Mouse (Mus musculus) retina, embryonic 14.5 days (tissue): Measurements from ENCODE around the gene Cops2.

Experiments
- DNase-seq: peaks from one replicate; pipeline ENCODE4 v3.0.0-alpha.2; 2015; ENCODE audit warnings: low spot score

Gene Cops2

DNA sequence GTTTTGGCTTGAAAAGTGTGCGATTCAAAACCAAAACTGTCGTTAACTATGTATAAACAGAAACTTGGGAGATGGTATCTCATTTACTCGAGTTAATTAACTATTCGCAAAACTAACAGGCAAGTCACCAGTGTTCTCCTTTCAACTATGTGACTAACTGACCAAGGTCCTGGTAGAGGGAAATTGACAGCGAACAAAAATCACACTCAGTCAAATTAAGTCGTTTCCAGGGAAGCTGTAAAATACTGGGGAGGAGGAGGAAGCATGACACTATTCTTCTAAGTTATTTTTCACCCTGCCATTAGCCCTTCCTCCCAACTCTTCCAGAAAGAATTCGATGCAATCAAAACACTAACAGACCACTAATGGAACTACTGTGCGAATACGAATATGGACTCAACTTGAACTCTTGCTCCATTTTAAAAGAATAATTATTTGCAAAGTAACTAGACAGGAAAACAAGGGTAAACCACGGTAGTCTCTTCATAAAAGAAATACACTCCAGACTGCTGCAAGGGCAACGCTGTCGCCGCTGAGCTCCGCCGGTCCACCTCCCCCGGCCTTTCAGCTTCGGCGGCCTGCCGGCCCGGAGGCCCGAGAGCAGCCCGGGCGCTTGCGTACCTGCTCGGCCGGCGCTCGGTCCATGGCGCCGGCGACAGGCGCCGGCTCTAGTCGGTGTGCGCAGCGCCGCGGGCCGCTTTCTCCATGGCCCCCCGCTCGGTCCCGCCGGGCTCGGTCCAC lies 76.8 kb downstream of the Cops2 start:
- no peak for DNase-seq

- no peak for DNase-seq
Measured at GRCm38 (mm10) chr2:125781006-125781405, 77.9 kb downstream of the Cops2 start.
